Mouse (Mus musculus) R1 (cell line): ENCODE results near the gene Borcs8.

Experiments
- DNase-seq: peaks from one replicate; pipeline ENCODE4 v3.0.0-alpha.2; 2018; ENCODE audit warnings: low read depth, low spot score

The Borcs8 gene

DNA sequence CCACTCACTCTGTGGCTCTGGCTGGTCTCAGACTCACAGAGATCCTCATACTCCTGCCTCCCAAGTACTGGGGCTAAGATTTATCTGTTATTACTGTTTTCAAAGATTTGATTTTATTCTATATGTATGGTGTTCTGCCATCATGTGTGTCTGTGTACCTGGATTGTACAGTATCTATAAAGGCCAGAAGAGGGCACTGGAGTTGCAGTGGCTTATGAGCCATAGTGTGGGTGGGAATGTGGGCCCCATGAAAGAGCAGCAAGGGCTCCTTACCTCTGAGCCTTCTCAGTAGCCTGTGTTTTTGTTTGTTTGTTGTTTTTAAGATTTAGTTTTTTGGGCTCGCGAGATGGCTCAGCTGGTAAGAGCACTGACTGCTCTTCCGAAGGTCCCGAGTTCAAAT lies 39.8 kb downstream of the Borcs8 start:
- DNase-seq = peak; percentile 67

DNA sequence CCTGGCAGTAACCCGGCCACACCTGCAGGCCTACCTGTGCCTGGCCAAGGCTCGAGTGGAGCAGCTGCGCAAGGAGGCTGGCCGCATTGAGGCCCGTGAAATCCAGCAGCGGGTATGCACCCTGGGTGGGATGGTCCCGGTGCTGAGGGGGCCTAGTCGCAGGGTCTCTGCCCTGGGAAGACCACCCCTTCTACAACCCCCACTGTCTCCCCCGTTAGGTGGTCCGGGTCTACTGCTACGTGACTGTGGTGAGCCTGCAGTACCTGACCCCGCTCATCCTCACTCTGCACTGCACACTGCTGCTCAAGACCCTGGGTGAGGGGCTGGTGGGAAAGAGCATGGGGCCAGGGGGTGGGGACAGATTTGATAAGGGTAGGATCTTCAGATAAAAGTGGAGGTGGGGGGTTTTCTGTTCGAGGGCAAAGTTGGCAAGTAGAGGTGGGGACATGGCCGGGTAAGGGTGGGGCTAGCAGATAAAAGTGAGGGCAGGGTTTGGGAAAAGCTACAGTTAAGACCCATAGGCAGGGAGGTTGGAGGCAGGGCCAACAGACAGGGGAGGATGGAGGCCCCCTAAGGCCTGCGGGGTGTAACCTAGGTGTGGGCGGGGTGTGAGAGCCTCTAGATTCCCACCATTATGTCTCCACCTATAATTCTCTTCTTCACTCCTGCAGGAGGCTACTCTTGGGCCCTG lies 42.1 kb downstream of the Borcs8 start:
- DNase-seq = no peak

DNA sequence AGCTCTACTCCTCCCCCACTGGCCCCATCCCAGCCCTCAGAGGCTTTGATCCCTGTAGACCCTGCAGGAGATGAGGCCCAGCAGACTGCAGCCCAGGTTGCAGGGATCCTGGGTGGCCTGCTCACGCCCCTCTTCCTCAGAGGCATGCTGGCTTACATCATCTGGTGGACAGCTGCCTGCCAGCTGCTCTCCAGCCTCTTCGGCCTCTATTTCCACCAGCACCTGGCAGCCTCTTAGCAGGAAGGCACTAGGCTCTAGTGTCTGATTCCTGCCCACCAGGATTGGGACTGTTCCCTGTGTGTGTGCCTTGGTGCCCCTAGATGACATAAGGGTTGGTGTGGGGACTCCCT lies 42.6 kb downstream of the Borcs8 start:
- no peak for DNase-seq

DNA sequence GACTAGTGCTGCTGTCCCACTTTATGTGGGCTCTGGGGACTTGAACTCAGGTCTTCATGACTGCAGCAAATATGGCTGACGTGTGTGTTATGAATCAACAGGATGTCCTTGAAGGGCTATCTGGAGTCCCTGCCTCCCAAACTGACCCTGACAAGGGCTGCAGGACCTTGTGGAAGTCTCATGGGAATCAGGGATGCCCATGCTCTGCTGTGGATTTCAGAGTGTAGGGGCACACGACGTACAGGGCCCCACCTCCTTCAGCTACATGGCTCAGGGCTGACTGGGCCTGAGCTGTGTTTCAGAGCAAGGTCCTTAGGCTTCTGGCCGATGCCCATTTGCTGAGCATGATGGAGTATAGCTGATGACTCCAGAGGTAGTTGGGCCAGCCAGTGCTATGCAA lies 43.9 kb downstream of the Borcs8 start:
- no peak for DNase-seq

DNA sequence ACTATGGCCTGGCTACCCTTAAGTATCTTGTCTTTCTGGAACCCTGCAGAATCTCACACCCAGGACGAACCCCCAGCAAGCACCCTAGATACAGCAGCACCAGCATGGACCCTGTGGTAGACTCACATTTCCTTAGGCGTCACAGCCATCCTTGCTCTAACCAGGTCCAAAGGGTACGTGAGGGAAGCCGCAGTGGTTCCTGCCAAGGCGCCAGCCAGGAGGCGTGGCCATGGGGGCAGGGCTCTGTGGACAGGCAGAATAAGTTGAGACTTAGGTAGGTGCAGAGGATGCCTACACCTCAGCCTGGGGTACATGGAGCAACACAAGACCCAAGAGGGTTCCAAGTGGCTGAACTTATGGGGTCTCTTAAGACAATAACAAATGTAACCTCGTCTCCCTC lies 49.4 kb downstream of the Borcs8 start:
- DNase-seq = no peak

DNA sequence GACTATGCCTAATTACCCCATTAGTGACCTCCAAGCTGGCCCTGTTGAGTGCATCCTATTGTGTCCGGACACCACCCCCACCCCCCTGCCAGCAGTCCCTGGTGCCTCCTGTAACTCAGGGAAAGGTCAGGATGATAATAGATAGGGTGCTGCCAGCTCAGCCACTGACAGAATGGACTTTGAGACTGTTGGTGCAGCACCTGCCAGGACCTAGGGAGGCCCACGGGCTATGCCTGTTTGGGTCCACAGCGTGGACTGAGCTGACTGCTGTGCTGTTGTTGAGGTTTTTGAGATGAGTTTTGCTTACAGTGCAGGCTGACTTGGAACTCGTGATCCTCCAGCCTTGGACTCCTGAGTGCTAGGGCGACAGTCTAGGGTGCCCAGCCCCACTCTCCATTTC lies 53.9 kb downstream of the Borcs8 start:
- no peak for DNase-seq

DNA sequence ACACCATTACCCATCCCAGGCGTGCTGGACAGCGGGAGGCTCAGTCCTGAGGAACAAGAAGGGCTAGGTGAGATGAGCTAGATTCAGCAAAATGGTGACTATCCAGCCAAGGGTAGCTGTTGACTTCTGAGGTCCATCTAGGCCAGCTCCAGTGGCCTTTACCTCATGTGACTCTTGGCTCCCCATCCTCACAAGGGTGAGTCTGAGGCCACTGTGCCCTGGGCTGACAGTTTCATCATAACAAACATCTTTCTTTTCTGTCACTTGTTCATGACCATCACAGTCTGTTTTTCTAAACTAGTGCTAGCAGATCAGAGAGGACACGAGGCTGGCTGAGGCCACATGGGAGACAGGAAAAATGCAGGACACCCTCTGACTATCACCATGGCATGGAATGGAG lies 54.9 kb downstream of the Borcs8 start:
- DNase-seq = no peak

DNA sequence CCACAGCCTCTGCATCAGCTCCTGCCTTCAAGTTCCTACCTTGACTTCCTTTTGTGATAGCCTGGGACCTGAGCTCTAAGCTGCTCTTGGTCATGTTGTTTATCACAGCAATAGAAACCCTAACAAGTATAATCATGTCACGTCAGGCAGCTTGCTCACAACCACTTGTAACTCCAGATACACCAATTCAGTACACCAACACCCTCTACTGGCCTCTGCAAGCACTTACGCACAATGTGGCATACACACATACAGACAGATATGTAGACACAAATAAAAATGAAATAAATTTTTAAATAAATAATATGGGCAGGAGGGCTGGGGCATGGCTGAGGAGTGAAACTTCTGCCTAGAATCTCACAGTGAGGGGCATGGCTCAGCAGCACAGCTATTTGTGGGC lies 56.5 kb downstream of the Borcs8 start:
- no peak for DNase-seq
